Mouse (Mus musculus): ENCODE data around the gene Ankrd13a. TPM values are rescaled to one million over a fixed set of nuclear protein-coding genes. Genes with fewer than 3 reads are reported as not detected.

Ankrd13a gene
- polyA plus RNA-seq, 1 experiment from 2014 or later, result 38.3 TPM

DNA sequence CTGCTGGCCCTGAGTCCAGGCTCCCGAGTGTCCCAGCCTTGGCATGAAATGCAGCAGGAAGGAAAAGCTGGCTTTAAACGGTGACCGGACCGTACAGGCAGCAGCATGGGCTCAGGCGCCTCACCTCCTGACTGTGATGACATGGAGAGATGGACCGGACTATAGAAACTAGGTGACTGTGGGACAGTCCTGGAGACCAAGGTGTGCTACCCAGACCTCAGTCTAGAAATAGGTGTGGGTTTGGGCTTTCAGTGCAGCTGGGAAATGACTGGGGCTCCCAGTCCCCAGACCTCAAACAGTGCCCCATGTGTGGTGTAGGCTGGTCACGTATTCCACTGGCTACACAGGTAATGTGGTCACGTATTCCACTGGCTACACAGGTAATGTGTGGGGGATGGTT is 32.2 kb downstream of the Ankrd13a start:
- H3K4me3 ChIP-seq, result no peak overlapping the region
- no peaks in the 10 kb centered on the region for H3K27me3 ChIP-seq (ENCODE audit: poor library complexity, severe bottlenecking)
- H3K36me3 ChIP-seq (replicated peaks), result peaks cover 100% of the 10 kb centered on the region
- peaks cover 44% of the 10 kb centered on the region for H3K4me1 ChIP-seq
- H3K9me3 ChIP-seq, result no peaks in the 10 kb centered on the region
- DNase-seq (ENCODE audit: extremely low spot score, low spot score), result no peak
- 89% methylated on average over 8 of the region's 8 CpGs for WGBS
- H3K27ac ChIP-seq, result 0 out of 2 replicates have a peak overlapping the region, but pooled peaks have one; percentile 35

DNA sequence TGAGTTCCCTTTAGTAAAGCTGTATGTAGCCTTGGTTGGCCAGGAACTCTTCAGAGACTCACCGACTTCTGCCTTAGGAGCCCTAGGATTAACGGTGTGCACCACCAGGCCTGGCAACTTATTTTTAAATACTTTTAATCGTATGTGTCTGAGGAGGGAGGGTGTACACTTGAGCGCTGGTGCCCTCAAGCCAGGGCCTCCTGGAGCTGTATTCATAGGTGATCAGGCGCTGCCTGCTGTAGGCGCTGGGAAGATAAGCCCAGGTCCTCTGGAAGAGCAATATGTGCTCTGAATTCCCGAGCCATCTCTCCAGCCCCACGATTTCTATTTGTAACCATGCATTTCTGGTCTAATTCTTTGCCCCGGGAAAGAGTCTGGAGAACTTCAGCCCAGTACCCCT is 32.6 kb downstream of the Ankrd13a start:
- H3K36me3 ChIP-seq (replicated peaks), result peaks cover 99% of the 10 kb centered on the region
- no peaks in the 10 kb centered on the region for H3K27me3 ChIP-seq (ENCODE audit: poor library complexity, severe bottlenecking)
- no peaks in the 10 kb centered on the region for H3K9me3 ChIP-seq
- H3K4me1 ChIP-seq, result peaks cover 43% of the 10 kb centered on the region
- 52% methylated on average over 9 of the region's 9 CpGs for WGBS
- H3K27ac ChIP-seq, result peak overlapping the region; percentile 35; the same call in 1 of the 2 replicates
- no peak overlapping the region for H3K4me3 ChIP-seq
- no peak for DNase-seq (ENCODE audit: extremely low spot score, low spot score)

DNA sequence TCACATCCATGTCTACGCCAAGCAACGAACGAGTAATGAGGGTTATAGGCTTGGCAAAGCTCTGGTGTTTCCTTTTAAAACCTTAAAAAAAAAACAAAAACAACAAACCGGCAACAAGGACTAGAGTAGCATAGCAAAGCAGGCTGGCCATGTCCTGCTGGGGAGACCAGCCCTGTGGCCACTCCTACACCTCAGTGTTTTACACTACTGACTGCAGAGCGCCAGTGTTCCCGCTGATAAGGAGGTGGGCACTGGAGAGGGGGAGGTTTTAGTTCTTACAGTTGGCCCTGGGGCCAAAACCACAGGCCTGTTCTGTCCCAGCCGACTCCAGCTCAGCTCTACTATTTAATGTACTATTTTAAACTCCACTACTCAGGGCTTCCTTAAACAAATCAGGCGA is 33.0 kb downstream of the Ankrd13a start:
- 36% methylated on average over 8 of the region's 8 CpGs for WGBS
- peaks cover 99% of the 10 kb centered on the region for H3K36me3 ChIP-seq (replicated peaks)
- no peak for DNase-seq (ENCODE audit: extremely low spot score, low spot score)
- H3K27me3 ChIP-seq (ENCODE audit: poor library complexity, severe bottlenecking), result no peaks in the 10 kb centered on the region
- H3K4me3 ChIP-seq, result no peak overlapping the region
- peaks cover 47% of the 10 kb centered on the region for H3K4me1 ChIP-seq
- H3K27ac ChIP-seq, result no peak overlapping the region
- no peaks in the 10 kb centered on the region for H3K9me3 ChIP-seq

DNA sequence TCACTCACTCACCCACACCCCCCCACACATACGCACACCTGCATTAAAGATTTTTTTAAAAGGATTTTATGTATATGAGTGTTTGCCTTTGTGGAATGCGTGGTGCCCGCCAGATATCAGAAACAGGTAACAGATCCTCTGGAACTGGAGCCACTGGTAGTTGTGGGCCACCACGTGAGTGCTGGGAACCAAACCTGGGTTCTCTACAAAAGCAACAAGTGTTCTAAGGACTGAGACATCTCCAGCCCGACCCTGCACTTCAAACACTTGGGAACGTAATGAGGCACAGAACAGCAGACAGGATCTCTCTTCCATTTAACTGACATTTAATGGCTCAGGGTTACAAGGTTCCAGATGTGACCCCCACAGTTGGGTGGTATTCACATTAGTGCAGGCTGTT is 33.4 kb downstream of the Ankrd13a start:
- Histone ChIP-seq H3K27me3 (ENCODE audit: poor library complexity, severe bottlenecking) (no peaks in the 10 kb centered on the region), H3K27ac (no peak overlapping the region), H3K36me3 (replicated peaks) (peaks cover 99% of the 10 kb centered on the region), H3K9me3 (no peaks in the 10 kb centered on the region), H3K4me1 (peaks cover 52% of the 10 kb centered on the region), H3K4me3 (no peak overlapping the region)
- DNase-seq (ENCODE audit: extremely low spot score, low spot score), result no peak
- WGBS, result 64% methylated on average over 6 of the region's 6 CpGs

DNA sequence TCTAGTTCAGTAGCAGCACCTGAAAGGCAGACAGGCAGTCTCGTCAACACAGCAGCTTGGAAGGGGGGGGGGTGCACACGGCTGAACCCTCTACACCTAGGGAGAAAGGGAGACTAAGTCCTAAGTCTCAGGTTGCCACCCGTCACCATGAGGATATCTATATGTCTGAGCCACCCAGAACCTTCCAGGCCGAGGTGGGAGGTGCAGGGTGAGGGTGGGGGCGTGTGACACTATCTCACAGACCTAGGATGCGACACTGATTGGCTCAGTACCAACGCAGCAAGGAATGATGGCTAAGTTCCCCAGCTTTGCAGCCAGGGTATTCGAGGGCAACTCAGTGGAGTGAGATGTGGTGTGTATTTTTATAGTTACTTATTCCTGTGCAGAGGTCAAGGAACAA is 33.9 kb downstream of the Ankrd13a start:
- WGBS, result 82% methylated on average over 8 of the region's 8 CpGs
- H3K36me3 ChIP-seq (replicated peaks), result peaks cover 94% of the 10 kb centered on the region
- H3K27me3 ChIP-seq (ENCODE audit: poor library complexity, severe bottlenecking), result no peaks in the 10 kb centered on the region
- H3K9me3 ChIP-seq, result no peaks in the 10 kb centered on the region
- H3K27ac ChIP-seq, result no peak overlapping the region
- DNase-seq (ENCODE audit: extremely low spot score, low spot score), result no peak
- peaks cover 53% of the 10 kb centered on the region for H3K4me1 ChIP-seq
- H3K4me3 ChIP-seq, result no peak overlapping the region

DNA sequence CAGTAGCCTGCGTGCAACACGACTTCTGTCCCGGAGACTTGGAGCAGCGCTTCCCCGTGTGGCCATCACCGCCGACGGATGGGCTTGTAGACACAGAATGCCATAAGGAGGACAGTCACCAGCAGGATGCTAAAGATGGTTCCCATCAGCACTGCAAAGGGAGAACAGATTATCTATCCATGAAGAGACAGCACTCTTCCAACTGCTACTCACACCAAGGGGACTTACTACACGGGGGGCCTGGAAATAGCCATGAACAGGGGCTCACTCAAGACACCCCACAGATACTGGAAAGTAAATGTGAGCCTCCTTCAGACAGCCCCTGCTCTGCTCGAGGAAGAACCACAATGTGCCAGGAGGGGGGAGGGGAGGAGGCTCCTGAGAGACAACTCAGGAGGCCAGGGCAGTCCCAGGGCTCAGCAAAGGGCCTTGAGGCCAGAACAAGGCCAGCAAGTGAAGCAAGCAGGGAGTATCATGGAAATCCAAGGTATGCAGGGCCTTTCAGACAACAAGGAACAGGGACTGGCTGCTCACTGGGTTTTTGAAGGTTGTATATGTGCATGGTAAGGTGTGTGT is 34.8 kb downstream of the Ankrd13a start:
- Histone ChIP-seq H3K4me3 (no peak overlapping the region), H3K27me3 (ENCODE audit: poor library complexity, severe bottlenecking) (no peaks in the 10 kb centered on the region), H3K36me3 (replicated peaks) (peaks cover 85% of the 10 kb centered on the region), H3K4me1 (peaks cover 58% of the 10 kb centered on the region), H3K9me3 (no peaks in the 10 kb centered on the region), H3K27ac (no peak overlapping the region)
- DNase-seq (ENCODE audit: extremely low spot score, low spot score), result no peak
- WGBS, result 83% methylated on average over 10 of the region's 10 CpGs

DNA sequence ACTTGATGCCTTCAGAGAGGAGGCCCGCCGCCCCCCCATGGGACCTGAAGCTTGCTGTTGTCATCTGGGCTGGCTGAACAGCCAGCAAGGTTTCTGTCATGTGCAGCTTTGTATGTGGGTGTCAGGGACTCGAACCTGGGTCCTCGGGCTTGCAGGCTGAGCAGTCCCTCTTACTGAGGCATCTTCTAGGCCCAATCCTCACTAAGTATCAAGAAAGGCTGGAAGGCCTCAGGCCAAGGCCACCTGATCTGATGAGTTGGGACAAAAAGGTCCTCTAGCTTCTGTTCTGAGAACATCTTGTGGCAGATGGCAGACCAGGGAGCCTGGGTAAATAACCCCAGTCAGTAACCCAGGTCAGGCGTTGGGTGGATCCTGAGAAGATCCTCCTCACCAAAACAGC is 35.3 kb downstream of the Ankrd13a start:
- no peak for DNase-seq (ENCODE audit: extremely low spot score, low spot score)
- no peak overlapping the region for H3K27ac ChIP-seq
- H3K4me1 ChIP-seq, result peaks cover 58% of the 10 kb centered on the region
- peaks cover 79% of the 10 kb centered on the region for H3K36me3 ChIP-seq (replicated peaks)
- no peak overlapping the region for H3K4me3 ChIP-seq
- no peaks in the 10 kb centered on the region for H3K27me3 ChIP-seq (ENCODE audit: poor library complexity, severe bottlenecking)
- 94% methylated on average over 5 of the region's 5 CpGs for WGBS
- H3K9me3 ChIP-seq, result no peaks in the 10 kb centered on the region

DNA sequence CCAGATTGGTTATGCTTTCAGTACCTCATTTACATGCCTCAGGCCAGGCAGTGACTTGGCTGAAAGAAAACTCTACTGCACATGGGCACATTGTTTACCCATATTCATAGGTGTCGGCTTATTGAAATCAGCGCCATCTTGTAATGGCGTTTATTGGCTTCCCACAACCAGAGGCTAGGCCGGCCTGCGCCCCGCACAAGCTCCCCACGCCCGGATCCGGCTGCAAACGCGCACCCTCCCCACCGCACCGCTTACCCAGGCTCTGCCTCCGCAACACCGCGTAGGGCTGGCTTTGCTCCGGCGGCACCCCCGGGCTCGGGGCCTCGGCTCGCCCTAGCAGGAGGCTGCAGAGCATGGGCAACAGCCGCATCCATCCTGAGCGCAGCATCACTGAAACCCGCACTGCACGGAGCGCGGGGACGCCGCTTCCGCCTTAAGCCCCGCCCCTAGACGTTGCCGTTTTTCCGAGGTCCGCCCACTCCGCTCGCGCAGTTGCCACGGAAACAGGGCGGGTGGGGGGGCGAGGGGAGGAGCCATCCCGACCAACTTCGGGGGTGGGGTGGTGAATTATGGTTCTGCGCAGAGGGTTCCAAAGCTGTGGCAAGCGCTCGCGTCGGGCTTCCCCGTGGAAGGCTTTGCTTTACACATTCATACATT is 39.2 kb downstream of the Ankrd13a start:
- H3K4me1 ChIP-seq, result peaks cover 43% of the 10 kb centered on the region
- H3K27ac ChIP-seq, result peak overlapping the region; percentile 96

DNA sequence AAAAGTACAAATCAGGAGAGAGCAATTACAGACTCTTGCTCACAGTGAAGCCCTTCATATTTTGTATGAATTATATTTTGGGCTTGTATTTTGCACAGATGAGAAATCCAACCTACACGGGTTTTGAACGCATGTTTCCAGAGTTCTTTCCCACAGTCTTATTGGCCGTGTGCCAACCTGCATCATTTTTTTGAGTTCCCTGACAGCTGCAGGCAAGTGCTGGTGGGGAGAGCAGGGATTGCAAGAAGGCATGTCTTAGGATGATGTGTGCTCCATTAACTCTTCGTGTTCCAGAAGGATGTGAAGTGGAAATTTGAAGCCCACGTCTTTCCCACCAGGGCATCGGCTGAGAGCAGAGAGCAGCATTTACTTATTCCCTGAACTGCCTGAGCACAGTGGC is 42.1 kb downstream of the Ankrd13a start:
- Histone ChIP-seq H3K4me1 (peaks cover 23% of the 10 kb centered on the region), H3K9me3 (peaks cover 9% of the 10 kb centered on the region; the same call in 1 of the 2 replicates), H3K4me3 (no peak overlapping the region), H3K27ac (no peak overlapping the region), H3K27me3 (ENCODE audit: poor library complexity, severe bottlenecking) (no peaks in the 10 kb centered on the region), H3K36me3 (replicated peaks) (peaks cover 42% of the 10 kb centered on the region)
- 80% methylated on average over 6 of the region's 6 CpGs for WGBS
- no peak for DNase-seq (ENCODE audit: extremely low spot score, low spot score)

More for the DNA sequence above, 39.2 kb downstream of the Ankrd13a start:
- DNase-seq (ENCODE audit: extremely low spot score, low spot score), result peak; percentile 91
- no peaks in the 10 kb centered on the region for H3K9me3 ChIP-seq
- H3K4me3 ChIP-seq, result peak overlapping the region; percentile 94
- H3K27me3 ChIP-seq (ENCODE audit: poor library complexity, severe bottlenecking), result no peaks in the 10 kb centered on the region
- H3K36me3 ChIP-seq (replicated peaks), result peaks cover 53% of the 10 kb centered on the region
- WGBS, result 1% methylated on average over 50 of the region's 50 CpGs

DNA sequence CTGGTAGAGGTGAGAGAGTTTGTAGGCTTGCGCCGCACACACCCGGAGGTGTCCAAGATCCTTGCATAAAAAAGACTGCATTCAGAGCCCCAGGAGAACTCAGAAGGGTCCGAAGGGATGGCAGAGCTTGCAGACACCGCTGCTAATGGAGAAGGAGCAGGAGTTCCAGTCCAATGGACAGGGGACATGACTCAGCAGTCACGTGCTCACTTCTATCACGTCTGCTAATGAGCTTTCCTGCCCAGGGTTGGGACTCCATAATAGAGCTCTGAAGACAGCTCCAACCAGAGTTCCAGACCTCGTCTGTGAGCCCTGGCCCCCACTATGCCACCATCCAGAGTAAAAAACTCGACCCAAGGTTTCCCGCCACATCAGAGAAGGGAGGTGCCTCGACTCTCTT is 43.6 kb downstream of the Ankrd13a start:
- H3K27ac ChIP-seq, result no peak overlapping the region
- no peak overlapping the region for H3K4me3 ChIP-seq
- H3K9me3 ChIP-seq, result peaks cover 18% of the 10 kb centered on the region; the same call in 1 of the 2 replicates
- H3K27me3 ChIP-seq (ENCODE audit: poor library complexity, severe bottlenecking), result no peaks in the 10 kb centered on the region
- no peak for DNase-seq (ENCODE audit: extremely low spot score, low spot score)
- H3K4me1 ChIP-seq, result peaks cover 17% of the 10 kb centered on the region
- WGBS, result 82% methylated on average over 11 of the region's 11 CpGs
- H3K36me3 ChIP-seq (replicated peaks), result peaks cover 40% of the 10 kb centered on the region

DNA sequence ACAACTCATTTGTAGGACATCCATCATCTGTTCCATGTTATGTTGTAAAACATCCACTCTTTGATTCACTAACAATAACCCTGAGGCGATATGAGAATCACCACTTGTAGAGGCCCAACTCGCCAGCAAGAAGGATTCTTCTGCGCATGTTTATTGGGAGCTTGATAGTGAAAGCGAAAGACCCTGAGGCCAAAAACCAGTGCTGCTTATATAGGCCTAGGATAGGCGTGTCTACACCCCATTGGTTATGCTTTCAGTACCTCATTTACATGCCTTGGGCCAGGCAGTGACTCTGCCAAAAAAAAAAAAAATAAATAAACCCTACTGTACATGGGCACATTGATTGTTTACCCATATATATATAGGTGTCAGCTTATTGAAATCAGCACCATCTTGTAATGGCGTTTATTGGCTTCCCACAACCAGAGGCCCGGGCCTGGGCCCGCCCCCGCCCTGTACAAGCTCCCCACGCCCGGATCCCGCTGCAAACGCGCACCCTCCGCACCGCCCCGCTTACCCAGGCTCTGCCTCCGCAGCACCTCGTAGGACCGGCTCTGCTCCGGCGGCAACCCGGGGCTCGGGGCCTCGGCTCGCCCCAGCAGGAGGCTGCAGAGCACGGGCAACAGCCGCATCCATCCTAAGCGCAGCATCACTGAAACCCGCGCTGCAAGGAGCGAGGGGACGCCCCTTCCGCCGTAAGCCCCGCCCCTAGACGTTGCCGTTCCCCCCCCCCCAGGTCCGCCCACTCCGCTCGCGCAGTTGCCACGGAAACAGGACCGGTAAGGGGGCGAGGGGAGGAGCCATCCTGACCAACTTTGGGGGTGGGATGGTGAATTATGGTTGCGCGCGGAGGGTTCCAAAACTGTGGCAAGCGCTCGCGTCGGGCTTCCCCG is 48.6 kb downstream of the Ankrd13a start, which contains the start of gene 1500011B03Rik:
Gene 1500011B03Rik (minus strand): TSS at position 673 of the 893 bp plus-strand sequence.
- Histone ChIP-seq H3K9me3 (peaks cover 18% of the 10 kb centered on the region; the same call in 1 of the 2 replicates), H3K27me3 (ENCODE audit: poor library complexity, severe bottlenecking) (no peaks in the 10 kb centered on the region), H3K4me1 (peaks cover 25% of the 10 kb centered on the region), H3K27ac (peak within 1 kb of the TSS; percentile 95), H3K4me3 (peak within 1 kb of the TSS; percentile 91), H3K36me3 (replicated peaks) (peaks cover 28% of the 10 kb centered on the region)
- DNase-seq (ENCODE audit: extremely low spot score, low spot score), result peak; percentile 90
- WGBS, result 8% methylated on average over 53 of the region's 53 CpGs

DNA sequence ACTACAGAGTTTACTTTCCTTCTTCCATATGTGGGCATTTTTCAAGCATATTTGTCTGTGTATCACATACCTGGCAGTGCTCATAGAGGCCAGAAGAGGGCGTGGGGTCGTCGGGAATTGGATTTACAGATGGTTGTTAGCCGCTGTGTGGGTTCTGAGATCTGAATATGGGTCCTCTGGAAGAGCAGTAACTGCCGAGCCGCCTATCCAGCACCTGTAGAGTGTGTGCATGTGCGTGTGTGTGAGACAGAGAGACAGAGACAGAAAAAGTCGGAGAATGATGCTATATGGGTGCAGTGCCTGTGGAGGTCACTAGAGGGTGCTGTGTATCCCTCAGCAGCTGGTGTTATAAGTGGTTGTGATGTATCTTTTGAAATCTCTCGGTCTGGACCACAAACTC is 49.7 kb downstream of the Ankrd13a start:
- Histone ChIP-seq H3K9me3 (peaks cover 18% of the 10 kb centered on the region; the same call in 1 of the 2 replicates), H3K36me3 (replicated peaks) (peaks cover 28% of the 10 kb centered on the region), H3K4me1 (peaks cover 25% of the 10 kb centered on the region), H3K27me3 (ENCODE audit: poor library complexity, severe bottlenecking) (no peaks in the 10 kb centered on the region), H3K27ac (no peak overlapping the region), H3K4me3 (peak overlapping the region; percentile 91)
- peak; percentile 44 for DNase-seq (ENCODE audit: extremely low spot score, low spot score)
- WGBS, result 19% methylated on average over 9 of the region's 9 CpGs
